Mouse (Mus musculus) liver, embryonic 12.5 days (tissue): ENCODE results near the gene Zfp652. TPM values are rescaled to one million over a fixed set of nuclear protein-coding genes. Genes with fewer than 3 reads are reported as not detected.

ENCODE experiments used
- ATAC-seq: fragments of 200-750 bp; cut with Nextera tagmentation; 2 replicates; pipeline ENCODE4 v1.8.0; 2017; ENCODE audit warnings: moderate number of reproducible peaks, mild to moderate bottlenecking, moderate library complexity
- H3K27ac ChIP-seq: fragments of 300-500 bp; sonication (generic); 2 replicates; pipeline ENCODE4 v1.5.1; 2016; ENCODE audit warnings: mild to moderate bottlenecking
- H3K27me3 ChIP-seq: fragments of 300-500 bp; sonication (generic); replicated peaks from 2 replicates; pipeline ENCODE4 v1.6.1; 2016; ENCODE audit warnings: mild to moderate bottlenecking, moderate library complexity
- H3K36me3 ChIP-seq: fragments of 300-500 bp; sonication (generic); 2 replicates; pipeline ENCODE4 v1.6.1; 2016; ENCODE audit warnings: mild to moderate bottlenecking, moderate library complexity
- H3K4me1 ChIP-seq: fragments of 300-500 bp; sonication (generic); 2 replicates; pipeline ENCODE4 v1.6.1; 2016
- H3K4me2 ChIP-seq: fragments of 300-500 bp; sonication (generic); 2 replicates; pipeline ENCODE4 v1.6.1; 2016; ENCODE audit warnings: mild to moderate bottlenecking, moderate library complexity
- H3K4me3 ChIP-seq: fragments of 300-500 bp; sonication (generic); 2 replicates; pipeline ENCODE4 v1.5.1; 2016; ENCODE audit warnings: mild to moderate bottlenecking, moderate library complexity
- H3K9ac ChIP-seq: fragments of 300-500 bp; sonication (generic); 2 replicates; pipeline ENCODE4 v1.6.1; 2016; ENCODE audit warnings: mild to moderate bottlenecking, moderate library complexity
- H3K9me3 ChIP-seq: fragments of 300-500 bp; sonication (generic); replicated peaks from 2 replicates; pipeline ENCODE4 v1.6.1; 2016; ENCODE audit warnings: mild to moderate bottlenecking, moderate library complexity
- WGBS: fragments of 180-500 bp; shearing (Covaris S2); methylation state at CpG from one replicate; pipeline ENCODE4 v1.1.7; 2016; ENCODE audit not compliant: insufficient replicate concordance; 5-methylcytosine and 5-hydroxymethylcytosine counted together
- polyA plus RNA-seq: library from polyadenylated mRNA; unstranded; fragments of >200 nt; fragmentation: Nextera tagmentation; extraction: Ambion mirVana; gene quantifications from 2 replicates; pipeline ENCODE4 v1.2.1, GENCODE M21; 2016

The Zfp652 gene
- polyA plus RNA-seq, 1 experiment from 2014 or later = 8.9 TPM

GRCm38 (mm10) chr11:95771665-95772064, 59.2 kb downstream of the Zfp652 start:
- no peak overlapping the region for H3K4me3 ChIP-seq
- peak overlapping the region; percentile 28; the same call in 1 of the 2 replicates for H3K27ac ChIP-seq
- no peaks in the 10 kb centered on the region for H3K27me3 ChIP-seq
- H3K4me2 ChIP-seq = no peak overlapping the region
- no peak overlapping the region for H3K9ac ChIP-seq
- WGBS = 85% methylated on average over 8 of the region's 8 CpGs
- peaks cover 17% of the 10 kb centered on the region for H3K4me1 ChIP-seq
- peaks cover 36% of the 10 kb centered on the region for H3K36me3 ChIP-seq
- no peak for ATAC-seq
- H3K9me3 ChIP-seq = no peaks in the 10 kb centered on the region

GRCm38 (mm10) chr11:95773264-95773663, 60.8 kb downstream of the Zfp652 start:
- no peaks in the 10 kb centered on the region for H3K27me3 ChIP-seq
- H3K27ac ChIP-seq = no peak overlapping the region; the same call in 1 of the 2 replicates
- 87% methylated on average over 3 of the region's 3 CpGs for whole genome bisulfite sequencing

GRCm38 (mm10) chr11:95777323-95778297, 65.1 kb downstream of the Zfp652 start:
- H3K27ac ChIP-seq = peak overlapping the region; percentile 93
- H3K4me2 ChIP-seq = peak overlapping the region; percentile 64
- WGBS = 22% methylated on average over 17 of the region's 17 CpGs

More at GRCm38 (mm10) chr11:95773264-95773663, 60.8 kb downstream of the Zfp652 start:
- Histone ChIP-seq H3K4me3 (no peak overlapping the region), H3K9ac (no peak overlapping the region), H3K36me3 (peaks cover 28% of the 10 kb centered on the region), H3K9me3 (no peaks in the 10 kb centered on the region), H3K4me1 (peaks cover 33% of the 10 kb centered on the region), H3K4me2 (no peak overlapping the region)
- ATAC-seq = no peak

GRCm38 (mm10) chr11:95778831-95779251, 66.4 kb downstream of the Zfp652 start:
- H3K4me1 ChIP-seq = peaks cover 35% of the 10 kb centered on the region
- no peak for ATAC-seq
- peak overlapping the region; percentile 47 for H3K4me3 ChIP-seq
- 78% methylated on average over 4 of the region's 4 CpGs for WGBS
- 0 out of 2 replicates have a peak, but pooled peaks cover 3% of the 10 kb centered on the region for H3K27me3 ChIP-seq
- peaks cover 13% of the 10 kb centered on the region; the same call in 1 of the 2 replicates for H3K36me3 ChIP-seq
- H3K9ac ChIP-seq = peak overlapping the region; percentile 73
- no peaks in the 10 kb centered on the region for H3K9me3 ChIP-seq
- H3K27ac ChIP-seq = peak overlapping the region; percentile 93
- peak overlapping the region; percentile 64 for H3K4me2 ChIP-seq

More at GRCm38 (mm10) chr11:95777323-95778297, 65.1 kb downstream of the Zfp652 start:
- Histone ChIP-seq H3K36me3 (peaks cover 13% of the 10 kb centered on the region; the same call in 1 of the 2 replicates), H3K9ac (peak overlapping the region; percentile 73), H3K4me3 (peak overlapping the region; percentile 47), H3K9me3 (no peaks in the 10 kb centered on the region), H3K27me3 (0 out of 2 replicates have a peak, but pooled peaks cover 3% of the 10 kb centered on the region), H3K4me1 (peaks cover 42% of the 10 kb centered on the region)
- ATAC-seq = peak; percentile 87

GRCm38 (mm10) chr11:95779366-95779765, 66.9 kb downstream of the Zfp652 start:
- peak overlapping the region; percentile 64 for H3K4me2 ChIP-seq
- WGBS = 78% methylated on average over 4 of the region's 4 CpGs
- ATAC-seq = no peak
- peak overlapping the region; percentile 93; the same call in 1 of the 2 replicates for H3K27ac ChIP-seq
- peak overlapping the region; percentile 47 for H3K4me3 ChIP-seq
- 0 out of 2 replicates have a peak, but pooled peaks cover 3% of the 10 kb centered on the region for H3K27me3 ChIP-seq
- peaks cover 13% of the 10 kb centered on the region; the same call in 1 of the 2 replicates for H3K36me3 ChIP-seq
- no peaks in the 10 kb centered on the region for H3K9me3 ChIP-seq
- H3K4me1 ChIP-seq = peaks cover 33% of the 10 kb centered on the region
- peak overlapping the region; percentile 73; the same call in 1 of the 2 replicates for H3K9ac ChIP-seq

- Histone ChIP-seq H3K4me2 (no peak overlapping the region), H3K27ac (peak overlapping the region; percentile 37; the same call in 1 of the 2 replicates), H3K9me3 (peaks cover 2% of the 10 kb centered on the region; the same call in 1 of the 2 replicates), H3K27me3 (0 out of 2 replicates have a peak, but pooled peaks cover 3% of the 10 kb centered on the region), H3K4me1 (peaks cover 33% of the 10 kb centered on the region), H3K4me3 (no peak overlapping the region), H3K9ac (no peak overlapping the region), H3K36me3 (peaks cover 12% of the 10 kb centered on the region; the same call in 1 of the 2 replicates)
- 82% methylated on average over 8 of the region's 8 CpGs for WGBS
- ATAC-seq = no peak
Measured at GRCm38 (mm10) chr11:95780480-95780879, 68.0 kb downstream of the Zfp652 start.

GRCm38 (mm10) chr11:95781557-95781956, 69.1 kb downstream of the Zfp652 start:
- H3K4me1 ChIP-seq = peaks cover 37% of the 10 kb centered on the region
- no peak for ATAC-seq
- H3K9ac ChIP-seq = no peak overlapping the region
- H3K4me2 ChIP-seq = no peak overlapping the region
- 85% methylated on average over 11 of the region's 11 CpGs for WGBS
- peaks cover 6% of the 10 kb centered on the region; the same call in 1 of the 2 replicates for H3K9me3 ChIP-seq
- H3K27me3 ChIP-seq = 0 out of 2 replicates have a peak, but pooled peaks cover 3% of the 10 kb centered on the region
- no peak overlapping the region for H3K27ac ChIP-seq
- no peak overlapping the region for H3K4me3 ChIP-seq
- H3K36me3 ChIP-seq = peaks cover 7% of the 10 kb centered on the region; the same call in 1 of the 2 replicates

- H3K36me3 ChIP-seq = peaks cover 7% of the 10 kb centered on the region; the same call in 1 of the 2 replicates
- H3K9ac ChIP-seq = no peak overlapping the region
- H3K4me1 ChIP-seq = peaks cover 20% of the 10 kb centered on the region
- 74% methylated on average over 4 of the region's 4 CpGs for WGBS
- no peak for ATAC-seq
- H3K4me2 ChIP-seq = no peak overlapping the region
- H3K9me3 ChIP-seq = peaks cover 6% of the 10 kb centered on the region; the same call in 1 of the 2 replicates
- no peak overlapping the region for H3K27ac ChIP-seq
- 0 out of 2 replicates have a peak, but pooled peaks cover 3% of the 10 kb centered on the region for H3K27me3 ChIP-seq
- no peak overlapping the region for H3K4me3 ChIP-seq
Measured at GRCm38 (mm10) chr11:95783457-95783856, 71.0 kb downstream of the Zfp652 start.

- peaks cover 6% of the 10 kb centered on the region; the same call in 1 of the 2 replicates for H3K9me3 ChIP-seq
- no peak overlapping the region for H3K27ac ChIP-seq
- ATAC-seq = no peak
- H3K27me3 ChIP-seq = 0 out of 2 replicates have a peak, but pooled peaks cover 3% of the 10 kb centered on the region
- H3K4me2 ChIP-seq = no peak overlapping the region
- H3K9ac ChIP-seq = no peak overlapping the region
- 74% methylated on average over 9 of the region's 9 CpGs for WGBS
- H3K4me3 ChIP-seq = no peak overlapping the region
- H3K4me1 ChIP-seq = peaks cover 15% of the 10 kb centered on the region
- peaks cover 7% of the 10 kb centered on the region; the same call in 1 of the 2 replicates for H3K36me3 ChIP-seq
Measured at GRCm38 (mm10) chr11:95783958-95784357, 71.5 kb downstream of the Zfp652 start.

GRCm38 (mm10) chr11:95785675-95786074, 73.2 kb downstream of the Zfp652 start:
- H3K9ac ChIP-seq = no peak overlapping the region
- H3K4me3 ChIP-seq = no peak overlapping the region
- H3K4me1 ChIP-seq = peaks cover 9% of the 10 kb centered on the region; the same call in 1 of the 2 replicates
- H3K9me3 ChIP-seq = peaks cover 6% of the 10 kb centered on the region; the same call in 1 of the 2 replicates
- H3K4me2 ChIP-seq = no peak overlapping the region
- H3K36me3 ChIP-seq = peaks cover 7% of the 10 kb centered on the region; the same call in 1 of the 2 replicates
- H3K27ac ChIP-seq = no peak overlapping the region
- ATAC-seq = no peak
- H3K27me3 ChIP-seq = 0 out of 2 replicates have a peak, but pooled peaks cover 3% of the 10 kb centered on the region
- WGBS = 78% methylated on average over 4 of the region's 4 CpGs

- peaks cover under 1% of the 10 kb centered on the region; the same call in 1 of the 2 replicates for H3K27me3 ChIP-seq
- no peak overlapping the region for H3K9ac ChIP-seq
- 68% methylated on average over 6 of the region's 6 CpGs for WGBS
- no peak overlapping the region for H3K4me3 ChIP-seq
- H3K4me1 ChIP-seq = peaks cover 9% of the 10 kb centered on the region; the same call in 1 of the 2 replicates
- H3K36me3 ChIP-seq = peaks cover 7% of the 10 kb centered on the region; the same call in 1 of the 2 replicates
- no peak overlapping the region for H3K4me2 ChIP-seq
- ATAC-seq = no peak
- no peak overlapping the region for H3K27ac ChIP-seq
- peaks cover 6% of the 10 kb centered on the region; the same call in 1 of the 2 replicates for H3K9me3 ChIP-seq
Measured at GRCm38 (mm10) chr11:95786511-95786910, 74.0 kb downstream of the Zfp652 start.
